Mouse (Mus musculus) embryo, embryonic 10 days (tissue): Measurements from ENCODE around the gene Cbr2.

ENCODE experiments used
- DNase-seq: peaks from one replicate; pipeline ENCODE4 v3.0.0-alpha.2; 2015; ENCODE audit warnings: low spot score

Gene Cbr2

GRCm38 (mm10) chr11:120731395-120731794 lies 519 bp downstream of the Cbr2 start:
- DNase-seq, result no peak

- no peak for DNase-seq
These were observed 1.5 kb downstream of the Cbr2 start for GRCm38 (mm10) chr11:120730331-120730870.

DNA sequence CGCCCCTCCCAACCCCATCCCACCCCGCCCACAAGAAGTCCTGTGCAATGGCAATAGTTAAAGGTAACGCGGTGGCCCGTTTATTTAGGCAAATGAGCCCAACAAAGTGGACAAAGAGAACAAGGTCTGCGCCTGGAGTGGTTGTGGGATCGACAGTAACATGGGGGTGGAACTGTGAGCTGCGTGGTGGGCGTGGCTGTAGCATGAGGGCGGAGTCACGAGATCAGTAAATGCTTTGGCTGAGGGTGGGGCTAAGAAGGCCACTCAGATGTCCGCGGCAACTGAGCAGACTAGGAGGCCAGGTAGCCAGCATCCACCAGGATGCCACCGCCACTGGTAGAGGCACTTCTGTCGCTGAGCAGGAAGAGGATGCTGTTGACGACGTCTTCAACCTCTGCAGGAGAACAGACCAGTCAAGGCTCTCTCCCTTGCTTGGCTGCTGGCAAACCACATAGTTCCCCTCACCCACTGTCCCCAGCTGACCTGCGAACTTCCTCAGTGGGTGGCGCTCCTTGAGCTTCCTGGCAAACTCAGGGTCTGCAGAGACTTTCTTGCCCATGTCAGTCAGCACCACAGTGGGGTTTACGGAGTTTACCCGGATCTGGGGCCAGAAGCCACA lies 2.4 kb downstream of the Cbr2 start:
- peak; percentile 87 for DNase-seq

GRCm38 (mm10) chr11:120728530-120729240 lies 3.2 kb downstream of the Cbr2 start:
- no peak for DNase-seq

DNA sequence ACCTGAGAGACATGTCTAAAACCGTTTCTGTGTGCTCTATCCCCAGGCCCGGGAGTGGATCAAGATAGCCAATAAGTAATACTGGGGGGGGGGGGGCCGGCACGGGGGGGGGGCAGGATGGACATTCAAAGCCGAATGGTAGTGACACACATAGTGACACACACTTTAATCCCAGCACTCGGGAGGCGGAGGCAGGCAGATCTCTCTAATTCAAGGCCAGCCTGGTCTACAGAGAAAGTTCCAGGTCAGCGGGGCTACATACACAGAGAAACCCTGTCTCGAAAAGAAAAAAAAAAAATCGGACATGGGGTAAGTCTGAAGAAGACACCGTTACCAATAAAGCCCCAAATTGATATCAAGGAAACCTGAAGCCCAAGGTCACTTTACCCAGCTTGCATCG lies 4.3 kb downstream of the Cbr2 start:
- DNase-seq, result no peak

DNA sequence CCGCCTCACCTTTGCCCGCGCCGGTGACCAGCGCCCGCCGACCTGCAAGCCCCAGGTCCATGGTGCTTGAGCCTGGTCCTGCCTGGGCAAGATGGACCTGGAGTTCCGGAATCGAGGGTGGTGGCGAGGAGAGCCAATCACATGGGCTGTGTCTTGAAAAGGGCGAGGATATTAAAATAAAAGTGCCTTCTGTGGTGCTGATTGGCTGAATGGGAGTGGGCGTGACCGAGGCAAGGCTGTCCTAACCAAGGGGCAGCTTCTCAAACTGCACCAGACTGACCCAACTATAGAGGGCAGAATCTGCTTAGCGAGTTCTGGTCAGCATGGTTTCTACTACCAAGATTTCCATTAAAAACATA lies 4.8 kb downstream of the Cbr2 start, which contains the start of gene Dcxr:
Dcxr (minus strand) TSS at position 113 of the 359 bp plus-strand sequence.
- peak; percentile 96 for DNase-seq

GRCm38 (mm10) chr11:120726243-120727168 lies 5.4 kb downstream of the Cbr2 start:
- DNase-seq, result no peak

DNA sequence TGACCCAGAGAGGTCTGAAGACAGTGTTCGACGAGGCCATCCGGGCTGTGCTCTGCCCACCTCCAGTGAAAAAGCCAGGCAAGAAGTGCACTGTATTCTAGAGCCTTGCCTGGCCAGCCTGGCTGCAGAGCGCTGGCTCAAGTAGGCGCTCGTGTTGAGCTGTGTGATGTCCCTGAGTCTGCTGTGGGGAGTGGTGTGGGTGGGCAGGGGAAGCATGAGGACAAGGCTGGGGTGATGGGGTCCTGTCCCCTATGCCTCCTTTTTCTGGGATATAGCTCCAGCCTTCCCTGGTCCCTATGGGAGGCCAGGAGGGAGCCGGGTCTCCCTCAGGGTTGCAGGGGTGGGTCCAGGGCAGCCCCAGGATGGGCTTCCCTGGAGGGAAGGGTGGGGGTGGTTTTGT lies 8.4 kb downstream of the Cbr2 start:
- DNase-seq, result no peak

DNA sequence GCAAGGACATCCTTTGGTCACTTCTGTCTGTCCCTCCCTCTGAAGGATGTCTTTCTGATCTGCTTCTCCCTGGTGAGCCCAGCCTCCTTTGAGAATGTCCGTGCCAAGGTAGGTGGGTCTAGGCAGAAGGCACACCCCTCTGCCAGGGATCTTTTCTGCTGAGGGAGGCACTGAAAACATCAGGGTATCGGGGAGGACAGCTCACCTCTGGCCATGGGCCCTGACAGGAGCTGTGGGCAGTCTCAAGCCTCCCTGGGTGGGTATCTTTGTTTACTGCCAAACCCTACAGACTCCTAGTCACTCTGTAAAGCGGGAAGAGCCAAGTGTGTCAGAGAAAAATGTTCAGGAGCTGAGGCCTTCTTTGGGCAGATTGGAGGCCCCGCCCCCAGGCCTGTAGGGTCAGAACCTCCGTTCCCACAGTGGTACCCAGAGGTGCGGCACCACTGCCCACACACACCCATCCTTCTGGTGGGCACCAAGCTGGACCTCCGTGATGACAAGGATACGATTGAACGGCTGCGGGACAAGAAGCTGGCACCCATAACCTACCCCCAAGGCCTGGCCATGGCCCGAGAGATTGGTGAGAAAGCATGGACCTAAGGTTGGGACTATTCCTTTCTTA lies 9.0 kb downstream of the Cbr2 start:
- DNase-seq, result no peak

DNA sequence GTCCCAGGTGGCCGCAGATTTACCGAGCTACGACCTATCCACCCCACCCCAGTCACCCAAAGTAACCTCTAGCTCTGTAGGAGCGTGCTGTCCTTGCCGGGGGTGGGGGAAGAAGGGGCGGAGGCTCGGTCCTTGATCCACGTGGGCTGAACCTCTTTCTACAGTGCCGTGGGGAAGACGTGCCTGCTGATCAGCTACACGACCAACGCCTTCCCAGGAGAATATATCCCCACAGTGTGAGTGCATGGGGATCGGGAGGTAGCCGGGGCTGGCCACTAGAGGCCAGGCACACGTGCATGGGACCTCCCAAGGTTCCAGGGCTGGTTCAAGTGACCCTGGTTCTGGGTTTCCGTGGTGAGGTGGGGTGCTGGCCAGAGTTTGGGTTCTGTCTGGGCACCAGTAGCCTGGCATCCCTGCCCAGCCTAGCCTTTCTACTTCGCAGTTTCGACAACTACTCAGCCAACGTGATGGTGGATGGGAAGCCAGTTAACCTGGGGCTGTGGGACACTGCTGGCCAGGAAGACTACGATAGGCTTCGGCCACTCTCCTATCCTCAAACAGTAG lies 9.8 kb downstream of the Cbr2 start:
- no peak for DNase-seq

- peak; percentile 84 for DNase-seq
These were observed 10.5 kb downstream of the Cbr2 start, which contains the start of gene Rac3 for GRCm38 (mm10) chr11:120721124-120722066. Rac3 (plus strand) TSS chr11:120721470.

GRCm38 (mm10) chr11:120720450-120720849 lies 11.5 kb downstream of the Cbr2 start:
- peak; percentile 92 for DNase-seq

DNA sequence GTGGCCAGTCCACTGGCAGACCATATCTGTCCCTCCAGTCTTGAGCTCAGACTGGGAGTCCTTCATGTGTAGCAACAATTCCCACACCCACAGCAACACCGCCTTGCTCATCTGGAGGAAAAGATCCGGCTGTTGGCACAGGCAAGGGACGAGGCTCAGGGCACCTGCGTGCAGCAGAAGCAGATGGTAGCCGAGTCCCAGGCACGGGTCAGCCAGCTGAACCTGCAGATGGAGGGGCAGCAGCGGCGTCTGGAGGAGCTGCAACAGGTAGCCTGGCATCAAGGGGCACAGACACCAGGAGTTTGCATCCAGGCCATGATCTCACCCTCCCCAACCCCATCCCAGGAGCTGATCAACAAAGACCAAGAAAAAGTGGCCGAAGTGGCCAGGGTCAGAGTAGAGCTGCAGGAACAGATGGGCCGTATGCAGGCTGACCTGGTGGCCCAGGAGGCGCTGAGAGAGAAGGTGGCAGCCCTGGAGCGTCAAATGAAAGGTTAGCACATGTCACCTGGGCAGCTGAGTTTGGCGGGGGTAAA lies 12.0 kb downstream of the Cbr2 start:
- DNase-seq, result no peak

- no peak for DNase-seq
These were observed 12.7 kb downstream of the Cbr2 start for GRCm38 (mm10) chr11:120719242-120719641.

DNA sequence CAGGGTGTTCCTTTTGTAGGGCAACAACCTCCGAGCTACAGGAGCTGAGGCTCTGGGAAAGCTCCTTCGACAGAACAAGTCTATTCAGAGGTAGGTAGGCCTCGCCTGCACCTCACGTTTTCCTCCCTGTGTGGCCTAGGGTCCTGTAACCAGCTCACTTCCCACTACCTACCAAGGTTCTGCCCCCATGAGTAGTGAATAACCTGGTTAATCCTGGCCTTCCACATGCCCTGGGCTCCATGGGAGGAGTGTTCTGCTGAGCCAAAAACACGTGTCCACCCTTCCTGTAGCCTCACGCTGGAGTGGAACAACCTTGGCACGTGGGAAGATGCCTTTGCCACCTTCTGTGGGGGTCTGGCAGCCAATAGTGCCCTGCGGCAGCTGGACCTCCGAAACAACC lies 16.8 kb downstream of the Cbr2 start:
- DNase-seq, result no peak

DNA sequence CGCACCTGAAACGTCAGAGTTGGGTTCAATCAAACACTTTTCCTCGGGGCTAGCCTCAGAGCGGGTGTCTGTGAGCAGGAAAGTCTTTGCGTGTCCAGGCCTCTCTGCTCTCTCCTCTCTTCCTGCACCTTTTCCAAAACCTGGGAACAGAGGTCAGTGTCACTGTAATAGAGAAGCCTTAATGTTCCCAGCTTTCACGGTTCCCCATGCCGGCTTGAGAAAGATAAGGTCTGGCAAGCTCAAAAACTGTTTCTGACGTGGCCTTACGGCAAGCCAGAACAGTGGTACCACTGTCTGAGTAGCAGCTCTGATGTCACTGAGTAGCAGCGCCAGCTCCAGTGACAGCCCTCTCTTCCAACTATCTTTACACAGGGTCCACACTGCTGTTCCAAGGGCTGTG lies 17.4 kb downstream of the Cbr2 start:
- DNase-seq, result no peak

DNA sequence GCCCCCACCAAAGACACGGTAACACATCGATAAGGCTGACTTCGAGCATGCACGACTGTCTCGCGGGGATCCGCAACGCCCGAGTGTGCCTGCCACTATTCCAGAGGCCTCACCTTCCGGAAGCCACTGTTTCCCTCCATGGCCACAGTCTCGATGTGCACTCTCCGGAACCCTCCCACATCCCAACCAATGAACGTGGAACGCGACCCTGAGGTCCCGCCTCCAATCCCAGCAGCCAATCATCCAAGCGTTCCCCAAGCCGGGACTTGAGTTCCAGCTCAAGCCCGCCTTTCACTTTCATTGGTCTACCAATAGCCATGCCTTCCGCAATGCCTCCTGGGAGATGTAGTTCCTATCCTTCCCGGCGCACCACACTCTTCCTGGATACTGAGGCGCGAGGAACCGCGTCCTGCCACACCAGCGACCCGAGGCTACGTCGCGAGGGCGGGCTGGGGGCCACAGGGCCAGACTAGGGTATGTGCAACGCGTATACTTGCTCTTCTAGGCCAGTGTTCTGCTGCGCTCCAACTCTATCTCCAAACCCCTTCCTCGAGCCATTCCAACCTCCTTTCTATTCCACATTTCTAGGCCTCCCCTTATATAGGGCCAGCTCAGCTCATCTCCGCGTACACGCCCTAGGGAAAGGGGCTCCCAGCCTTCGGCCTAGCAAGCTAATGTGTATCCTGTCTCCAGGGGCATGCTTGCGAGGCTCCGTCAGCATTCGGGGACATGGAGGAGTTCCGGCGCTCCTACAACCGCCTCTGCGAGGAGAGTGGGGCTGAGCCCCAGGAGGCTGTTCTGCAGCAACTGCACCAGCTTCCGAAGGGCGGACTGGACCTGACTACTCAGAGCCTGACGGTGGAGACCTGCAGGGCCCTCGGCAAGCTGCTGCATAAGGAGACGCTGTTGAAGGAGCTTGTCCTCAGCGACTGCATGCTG lies 18.1 kb downstream of the Cbr2 start, which contains the start of the genes Cenpx and Lrrc45:
Cenpx (minus strand) TSS at position 159 of the 939 bp plus-strand sequence.
Lrrc45 (plus strand) TSS at position 346 of the 939 bp plus-strand sequence.
- peak; percentile 100 for DNase-seq

DNA sequence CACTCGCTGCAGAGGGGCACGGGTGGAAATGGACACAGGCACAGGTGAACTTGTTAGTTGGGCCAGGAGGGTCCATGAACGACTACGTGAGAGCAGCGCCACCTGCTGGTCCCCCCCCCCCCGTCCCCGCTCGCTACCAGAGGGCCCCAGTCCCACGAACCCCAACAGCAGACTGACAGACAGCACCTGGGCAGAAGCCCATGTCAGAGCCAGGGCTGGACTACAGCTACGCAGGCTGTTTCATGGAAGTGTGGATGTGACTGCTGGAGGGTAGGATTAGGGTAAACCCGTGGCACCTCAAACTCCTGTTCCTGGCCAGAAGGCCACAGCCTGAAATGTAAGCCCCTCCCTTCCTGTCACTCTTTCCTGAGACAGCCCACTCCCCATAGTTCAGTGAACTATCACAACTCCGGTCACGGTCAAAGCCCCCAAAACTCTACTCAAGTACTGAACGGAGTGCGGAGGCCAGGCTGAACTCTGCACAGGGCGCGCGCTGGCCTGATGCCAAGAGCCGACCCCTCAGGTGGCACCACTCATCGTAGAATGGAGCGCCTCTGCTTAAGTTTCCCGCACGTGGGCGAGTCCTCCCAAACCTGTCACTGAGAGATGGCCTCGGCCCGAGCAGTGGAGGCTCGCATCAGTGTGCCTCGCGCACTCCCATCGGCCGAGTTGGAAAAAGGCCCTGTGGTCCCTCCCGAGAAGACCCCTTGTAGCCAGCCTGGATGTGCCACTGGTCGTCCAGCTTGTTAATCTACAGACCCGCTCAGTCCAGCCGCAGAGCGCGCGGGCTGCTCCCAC lies 18.9 kb downstream of the Cbr2 start:
- peak; percentile 64 for DNase-seq
